Mouse (Mus musculus) brain, embryonic 14.5 days (tissue): ENCODE data around the gene Runx3.

Source experiments
- CTCF ChIP-seq: fragments of 200-500 bp; IDR thresholded peaks from 2 replicates; pipeline ENCODE4 v1.5.1; 2012; ENCODE audit warnings: inconsistent platforms, mild to moderate bottlenecking, moderate library complexity, borderline replicate concordance; ENCODE audit not compliant: insufficient read depth, insufficient read length; ENCODE audit errors: extremely low read depth
- POLR2A ChIP-seq: fragments of 200-500 bp; IDR thresholded peaks from 2 replicates; pipeline ENCODE4 v1.6.1; 2012; ENCODE audit warnings: mild to moderate bottlenecking, inconsistent platforms, borderline replicate concordance; ENCODE audit not compliant: poor library complexity, insufficient read depth, insufficient read length, severe bottlenecking; ENCODE audit errors: extremely low read depth

GRCm38 (mm10) chr4:135077196-135077595 is 43.3 kb upstream of the Runx3 start:
- no peak for TF ChIP-seq CTCF
- TF ChIP-seq POLR2A = no peak
